Mouse (Mus musculus) forebrain, embryonic 15.5 days (tissue): ENCODE measurements around the gene Nes. TPM values are rescaled to one million over a fixed set of nuclear protein-coding genes. Genes with fewer than 3 reads are reported as not detected.

Experiments
- ATAC-seq: fragments of 200-750 bp; cut with Nextera tagmentation; replicated peaks from 2 replicates; pipeline ENCODE4 v1.8.0; 2017; ENCODE audit warnings: mild to moderate bottlenecking, moderate TSS enrichment, moderate library complexity
- H3K27ac ChIP-seq: fragments of 300-500 bp; sonication (generic); replicated peaks from 2 replicates; pipeline ENCODE4 v1.5.1; 2015; ENCODE audit warnings: mild to moderate bottlenecking, inconsistent platforms
- H3K27me3 ChIP-seq: fragments of 300-500 bp; sonication (generic); 2 replicates; pipeline ENCODE4 v1.6.1; 2015; ENCODE audit warnings: inconsistent platforms
- H3K36me3 ChIP-seq: fragments of 300-500 bp; sonication (generic); 2 replicates; pipeline ENCODE4 v1.6.1; 2015; ENCODE audit warnings: mild to moderate bottlenecking, inconsistent platforms
- H3K4me1 ChIP-seq: fragments of 300-500 bp; sonication (generic); 2 replicates; pipeline ENCODE4 v1.6.1; 2015; ENCODE audit warnings: inconsistent platforms
- H3K4me2 ChIP-seq: fragments of 300-500 bp; sonication (generic); replicated peaks from 2 replicates; pipeline ENCODE4 v1.6.1; 2015; ENCODE audit warnings: mild to moderate bottlenecking, inconsistent platforms
- H3K4me3 ChIP-seq: fragments of 300-500 bp; sonication (generic); 2 replicates; pipeline ENCODE4 v1.5.1; 2015; ENCODE audit warnings: mild to moderate bottlenecking, inconsistent platforms
- H3K9ac ChIP-seq: fragments of 300-500 bp; sonication (generic); replicated peaks from 2 replicates; pipeline ENCODE4 v1.6.1; 2015; ENCODE audit warnings: mild to moderate bottlenecking, inconsistent platforms
- H3K9me3 ChIP-seq: fragments of 300-500 bp; sonication (generic); 2 replicates; pipeline ENCODE4 v1.6.1; 2016; ENCODE audit warnings: inconsistent platforms
- WGBS: fragments of 180-500 bp; shearing (Covaris S2); methylation state at CpG from one replicate; pipeline ENCODE4 v1.1.7; 2015; ENCODE audit warnings: mixed read lengths; 5-methylcytosine and 5-hydroxymethylcytosine counted together
- polyA plus RNA-seq: library from polyadenylated mRNA; unstranded; fragments of >200 nt; fragmentation: Nextera tagmentation; extraction: Ambion mirVana; gene quantifications from 2 replicates; pipeline ENCODE4 v1.2.1, GENCODE M21; 2015

The Nes gene
- polyA plus RNA-seq: 50.0 and 56.7 TPM in 2 replicates

DNA sequence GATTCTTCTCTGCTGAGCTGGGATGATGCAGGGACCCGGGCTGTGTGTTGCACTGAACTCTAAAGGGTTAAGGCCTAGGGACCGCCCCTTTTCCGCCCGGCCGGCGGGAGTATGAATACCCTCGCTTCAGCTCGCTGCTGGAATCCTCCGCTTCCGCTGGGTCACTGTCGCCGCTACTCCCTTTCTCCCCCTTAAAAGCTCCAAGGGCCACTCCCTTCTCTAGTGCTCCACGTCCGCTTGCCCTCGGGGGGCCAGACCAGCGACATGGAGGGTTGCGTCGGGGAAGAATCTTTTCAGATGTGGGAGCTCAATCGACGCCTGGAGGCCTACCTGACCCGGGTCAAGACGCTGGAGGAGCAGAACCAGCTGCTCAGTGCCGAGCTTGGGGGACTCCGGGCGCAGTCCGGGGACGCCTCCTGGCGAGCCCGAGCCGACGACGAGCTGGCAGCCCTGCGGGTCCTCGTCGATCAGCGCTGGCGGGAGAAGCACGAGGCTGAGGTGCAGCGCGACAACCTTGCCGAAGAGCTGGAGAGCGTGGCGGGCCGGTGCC is at the start of gene Nes:
Nes (plus strand) TSS at position 140 of the 550 bp plus-strand sequence.
- peak within 1 kb of the TSS; percentile 72 for H3K27ac ChIP-seq
- peak; percentile 72 for ATAC-seq
- H3K4me3 ChIP-seq: peak within 1 kb of the TSS; percentile 68
- H3K4me2 ChIP-seq: peak within 1 kb of the TSS; percentile 96
- under 1% methylated on average over 44 of the region's 44 CpGs for WGBS
- no peaks in the 10 kb centered on the region for H3K36me3 ChIP-seq
- peaks cover 47% of the 10 kb centered on the region for H3K4me1 ChIP-seq
- H3K27me3 ChIP-seq: no peaks in the 10 kb centered on the region
- no peaks in the 10 kb centered on the region for H3K9me3 ChIP-seq
- H3K9ac ChIP-seq: peak within 1 kb of the TSS; percentile 74

DNA sequence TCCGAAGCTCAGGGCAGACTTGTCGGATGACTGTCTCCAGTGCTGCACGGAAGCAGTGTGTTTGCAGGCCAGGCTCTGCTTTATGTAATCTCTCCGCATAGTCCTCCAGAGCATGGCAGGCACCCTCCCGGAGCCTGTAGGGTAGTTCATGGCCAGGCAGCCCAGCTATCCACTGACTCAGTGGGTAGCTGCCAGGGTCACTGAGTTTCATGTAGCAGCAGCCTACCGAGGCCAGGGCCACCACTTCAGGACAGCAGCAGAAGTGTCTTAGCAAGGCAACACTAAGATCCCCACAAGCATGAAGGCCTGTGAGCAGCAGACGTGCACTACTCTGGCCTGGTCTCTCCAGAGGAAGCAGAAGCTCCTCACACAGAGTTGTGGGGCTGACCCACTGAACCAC is 45.9 kb upstream of the Nes start:
- Histone ChIP-seq H3K9me3 (no peaks in the 10 kb centered on the region), H3K36me3 (peaks cover 55% of the 10 kb centered on the region), H3K4me1 (peaks cover 20% of the 10 kb centered on the region), H3K9ac (no peak overlapping the region), H3K27ac (no peak overlapping the region), H3K4me3 (no peak overlapping the region), H3K4me2 (no peak overlapping the region), H3K27me3 (no peaks in the 10 kb centered on the region)
- ATAC-seq: no peak
- WGBS: 90% methylated on average over 7 of the region's 7 CpGs

DNA sequence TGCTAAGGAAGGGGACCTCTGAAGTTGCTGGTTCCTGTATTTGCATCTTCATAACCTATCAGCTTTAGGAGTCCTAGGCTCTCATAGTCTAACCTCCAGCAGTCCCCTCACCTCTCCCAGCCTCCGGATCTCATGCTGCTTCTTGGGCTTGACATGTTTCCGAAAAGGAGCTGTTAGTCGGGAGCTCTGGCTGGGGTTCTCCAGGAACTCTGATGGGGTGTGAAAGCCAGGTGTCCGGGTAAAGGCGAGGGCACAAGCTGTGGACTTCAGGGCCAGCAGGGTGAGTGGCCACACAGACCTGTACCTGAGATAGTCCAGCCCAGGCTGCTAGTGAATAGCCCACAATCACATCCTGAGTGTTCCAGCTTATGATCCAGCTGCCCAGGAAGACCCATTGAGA is 43.4 kb upstream of the Nes start:
- Histone ChIP-seq H3K4me1 (peaks cover 29% of the 10 kb centered on the region), H3K4me3 (no peak overlapping the region), H3K4me2 (no peak overlapping the region), H3K27ac (no peak overlapping the region), H3K9me3 (no peaks in the 10 kb centered on the region), H3K27me3 (no peaks in the 10 kb centered on the region), H3K9ac (no peak overlapping the region), H3K36me3 (peaks cover 54% of the 10 kb centered on the region)
- no peak for ATAC-seq
- WGBS: 87% methylated on average over 5 of the region's 5 CpGs

DNA sequence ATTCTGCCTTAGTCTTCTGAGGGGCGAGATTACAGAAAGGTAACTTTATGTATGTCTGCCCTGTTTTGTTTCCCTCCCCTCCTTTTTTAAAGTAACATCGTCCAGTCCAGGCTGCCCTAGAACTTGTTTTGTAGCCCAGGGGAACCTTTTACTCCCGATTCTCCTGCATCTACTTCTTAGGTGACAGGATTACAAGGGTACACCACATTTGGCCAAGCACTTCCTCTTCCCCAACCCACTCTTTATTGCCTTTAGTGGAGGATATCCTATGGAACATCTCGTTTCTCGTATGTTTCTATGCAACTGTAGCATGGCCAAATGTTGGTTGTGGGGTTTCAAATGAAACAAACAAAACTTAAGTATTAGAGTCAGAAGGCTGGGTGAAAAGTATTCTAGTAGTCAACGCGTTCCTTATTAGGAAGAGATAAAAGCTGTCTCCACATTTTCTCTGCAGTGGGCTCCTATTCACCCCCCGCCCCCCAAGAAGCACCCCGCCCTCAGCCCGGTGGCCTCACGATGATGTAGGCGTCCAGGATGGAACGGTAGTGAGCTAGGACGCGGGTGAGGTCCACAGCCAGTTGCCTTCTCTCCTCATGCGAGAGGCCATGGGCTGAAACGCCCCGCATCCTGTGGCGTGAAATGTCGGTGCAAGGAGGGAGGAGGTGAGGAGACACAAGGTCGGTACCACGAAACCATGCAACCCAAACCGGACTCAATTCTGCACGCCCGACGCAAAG is 41.4 kb upstream of the Nes start:
- peak overlapping the region; percentile 70 for H3K4me3 ChIP-seq
- peak; percentile 70 for ATAC-seq
- peak overlapping the region; percentile 75 for H3K9ac ChIP-seq
- H3K36me3 ChIP-seq: peaks cover 49% of the 10 kb centered on the region
- H3K9me3 ChIP-seq: no peaks in the 10 kb centered on the region
- peak overlapping the region; percentile 79 for H3K27ac ChIP-seq
- H3K27me3 ChIP-seq: no peaks in the 10 kb centered on the region
- H3K4me2 ChIP-seq: peak overlapping the region; percentile 80
- WGBS: 8% methylated on average over 26 of the region's 26 CpGs
- H3K4me1 ChIP-seq: peaks cover 43% of the 10 kb centered on the region

DNA sequence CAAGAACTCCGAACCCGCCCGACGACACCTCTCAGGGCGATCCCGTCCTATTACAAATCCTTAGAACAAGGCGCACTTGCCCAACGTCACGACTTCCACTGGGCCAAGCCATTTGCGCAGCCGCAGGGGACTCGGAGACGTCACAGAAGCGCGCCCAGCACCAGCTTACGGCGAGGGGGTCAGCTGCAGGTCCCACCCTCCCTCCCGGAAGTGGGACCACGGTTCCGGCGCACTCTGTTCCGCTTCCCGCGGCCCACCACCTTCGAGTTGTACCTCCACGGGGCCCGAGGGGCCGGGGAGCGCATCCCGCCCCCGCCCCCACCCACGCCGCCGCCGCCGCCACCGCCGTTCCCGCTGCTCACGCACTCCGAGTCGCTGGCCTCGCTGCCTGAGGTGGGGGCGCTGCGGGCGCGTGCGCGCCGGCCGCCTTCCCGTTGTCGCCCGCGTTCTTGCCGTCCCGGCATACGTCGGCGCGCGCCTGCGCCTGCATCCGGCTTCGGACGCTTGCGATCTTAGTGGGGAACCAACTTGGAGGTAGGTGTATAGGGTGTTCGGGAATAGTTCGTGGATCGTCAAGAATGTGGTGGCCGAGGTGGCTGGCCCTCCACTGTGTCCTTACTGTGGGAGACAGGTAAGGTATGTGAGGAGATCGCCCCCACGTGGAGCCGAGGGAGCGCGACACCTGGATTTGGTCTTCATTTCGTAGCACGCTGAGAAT is 40.6 kb upstream of the Nes start, which contains the start of the genes Isg20l2 and Rrnad1:
Isg20l2 (plus strand) TSS at position 237 of the 718 bp plus-strand sequence.
Rrnad1 (minus strand) TSS at position 640 of the 718 bp plus-strand sequence.
- WGBS: 0% methylated on average over 75 of the region's 78 CpGs
- H3K4me3 ChIP-seq: peak within 1 kb of the TSS; percentile 70
- H3K4me2 ChIP-seq: peak within 1 kb of the TSS; percentile 80
- peaks cover 46% of the 10 kb centered on the region for H3K4me1 ChIP-seq
- peaks cover 45% of the 10 kb centered on the region for H3K36me3 ChIP-seq
- H3K27me3 ChIP-seq: no peaks in the 10 kb centered on the region
- peak within 1 kb of the TSS; percentile 75 for H3K9ac ChIP-seq
- ATAC-seq: peak; percentile 98
- H3K9me3 ChIP-seq: no peaks in the 10 kb centered on the region
- peak within 1 kb of the TSS; percentile 83 for H3K27ac ChIP-seq

DNA sequence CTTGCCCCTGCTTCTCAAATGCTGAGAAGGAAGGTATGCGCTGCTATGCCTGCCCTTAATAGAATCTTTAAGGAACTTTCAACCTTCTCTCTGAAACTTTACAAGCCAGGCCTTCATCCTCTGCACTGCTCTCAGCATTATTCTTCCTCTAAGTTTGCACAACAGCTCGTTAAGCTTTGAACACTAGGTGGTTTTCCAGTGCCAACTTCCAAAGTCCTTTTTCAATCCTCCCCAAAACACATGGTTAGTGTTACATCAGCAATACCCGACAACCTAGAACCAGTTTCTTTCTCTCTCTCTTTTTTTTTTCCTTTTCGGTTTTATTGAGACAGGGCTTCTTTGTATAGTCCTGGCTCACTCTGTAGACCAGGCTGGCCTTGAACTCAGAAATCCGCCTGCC is 36.9 kb upstream of the Nes start:
- Histone ChIP-seq H3K9me3 (no peaks in the 10 kb centered on the region), H3K36me3 (peaks cover 45% of the 10 kb centered on the region), H3K4me2 (no peak overlapping the region), H3K9ac (no peak overlapping the region), H3K27me3 (no peaks in the 10 kb centered on the region), H3K4me1 (peaks cover 51% of the 10 kb centered on the region), H3K27ac (no peak overlapping the region), H3K4me3 (no peak overlapping the region)
- 61% methylated on average over 5 of the region's 5 CpGs for WGBS
- ATAC-seq: no peak

DNA sequence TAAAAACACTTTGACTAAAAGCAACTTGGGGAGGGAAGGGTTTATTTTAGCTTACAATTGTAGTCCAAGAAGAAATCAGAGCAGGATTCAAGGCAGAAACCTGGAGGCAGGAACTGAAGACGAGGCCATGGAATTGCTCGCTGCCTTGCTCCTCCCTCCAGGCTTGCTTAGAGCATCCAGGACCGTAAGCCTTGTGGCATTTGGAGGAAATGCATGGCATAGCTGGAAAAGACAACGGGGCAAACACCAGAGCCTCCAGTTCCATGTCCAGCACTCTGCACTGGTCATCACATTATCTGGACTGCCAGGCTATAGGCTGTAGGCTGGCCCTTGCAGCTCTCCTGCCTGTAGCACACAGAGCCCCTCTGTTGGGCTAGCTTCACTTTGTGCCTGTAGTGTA is 36.4 kb upstream of the Nes start:
- Histone ChIP-seq H3K4me2 (no peak overlapping the region), H3K27me3 (no peaks in the 10 kb centered on the region), H3K4me1 (peaks cover 46% of the 10 kb centered on the region), H3K4me3 (no peak overlapping the region), H3K9ac (no peak overlapping the region), H3K36me3 (peaks cover 50% of the 10 kb centered on the region), H3K27ac (no peak overlapping the region), H3K9me3 (no peaks in the 10 kb centered on the region)
- 69% methylated on average over 4 of the region's 4 CpGs for WGBS
- ATAC-seq: no peak

DNA sequence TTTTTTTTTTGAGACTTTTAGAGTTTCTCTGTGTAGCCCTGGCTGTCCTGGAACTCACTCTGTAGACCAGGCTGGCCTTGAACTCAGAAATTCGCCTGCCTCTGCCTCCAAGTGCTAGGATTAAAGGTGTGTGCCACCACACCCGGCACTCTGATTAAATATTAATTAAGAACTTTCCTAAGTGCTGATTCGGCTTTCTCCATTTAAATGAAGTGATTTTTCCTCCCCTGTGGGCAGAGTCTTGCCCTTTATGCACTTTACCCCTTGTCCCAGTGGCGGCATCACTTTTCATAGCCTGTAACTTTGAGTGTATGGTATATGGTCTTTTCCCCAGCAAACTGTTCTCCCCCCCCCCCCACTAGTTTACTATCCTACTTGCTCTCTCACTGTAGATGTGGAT is 35.7 kb upstream of the Nes start:
- Histone ChIP-seq H3K36me3 (peaks cover 57% of the 10 kb centered on the region), H3K4me1 (peaks cover 44% of the 10 kb centered on the region), H3K9me3 (no peaks in the 10 kb centered on the region), H3K27me3 (no peaks in the 10 kb centered on the region), H3K27ac (no peak overlapping the region), H3K9ac (no peak overlapping the region), H3K4me3 (no peak overlapping the region), H3K4me2 (no peak overlapping the region)
- ATAC-seq: no peak
- WGBS: 86% methylated on average over 4 of the region's 4 CpGs

DNA sequence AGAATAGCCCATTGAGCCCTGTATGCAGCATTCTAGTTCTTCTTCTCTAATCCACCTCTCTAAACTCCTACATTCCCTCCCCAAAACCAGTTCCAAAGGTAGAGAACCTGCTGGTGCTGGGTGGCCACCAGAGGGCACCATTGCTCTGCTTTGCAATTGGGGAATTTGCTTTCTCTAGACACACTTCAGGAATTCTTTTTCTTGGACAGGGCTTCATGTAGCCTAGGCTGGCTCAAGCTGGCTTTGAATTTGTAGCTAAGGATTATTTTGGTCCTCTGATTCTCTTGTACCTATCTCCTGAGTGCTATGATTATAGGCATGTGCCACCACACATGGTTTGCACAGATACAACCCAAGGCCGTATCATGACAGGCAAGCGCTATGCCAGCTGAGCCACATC is 35.1 kb upstream of the Nes start:
- Histone ChIP-seq H3K36me3 (peaks cover 63% of the 10 kb centered on the region), H3K9me3 (no peaks in the 10 kb centered on the region), H3K4me1 (peaks cover 43% of the 10 kb centered on the region), H3K9ac (no peak overlapping the region), H3K27ac (no peak overlapping the region; the same call in 1 of the 2 replicates), H3K4me3 (no peak overlapping the region), H3K27me3 (no peaks in the 10 kb centered on the region), H3K4me2 (no peak overlapping the region)
- peak; percentile 75 for ATAC-seq
- 97% methylated on average over 2 of the region's 2 CpGs for WGBS

DNA sequence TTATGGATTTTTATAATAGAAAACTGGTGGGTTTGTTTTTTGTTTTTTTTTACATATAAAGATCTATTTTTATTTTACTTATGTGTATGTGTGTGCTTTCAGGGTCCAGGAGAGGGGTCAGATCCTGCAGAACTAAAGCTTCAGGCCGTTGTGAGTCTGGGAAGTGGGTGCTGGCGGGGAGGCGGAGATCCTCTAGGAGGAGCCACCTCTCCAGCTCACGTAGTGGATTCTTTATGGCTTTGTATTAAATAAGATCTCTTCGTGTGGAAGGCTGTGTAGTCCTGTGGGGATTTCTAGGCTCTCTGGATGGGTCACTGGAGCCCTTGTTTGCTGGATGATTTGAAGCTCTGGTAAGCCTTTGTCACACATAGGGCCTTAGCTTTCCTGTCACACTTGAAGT is 30.3 kb upstream of the Nes start:
- Histone ChIP-seq H3K27ac (no peak overlapping the region), H3K4me2 (no peak overlapping the region), H3K9me3 (no peaks in the 10 kb centered on the region), H3K9ac (no peak overlapping the region), H3K36me3 (peaks cover 57% of the 10 kb centered on the region), H3K4me3 (no peak overlapping the region), H3K27me3 (no peaks in the 10 kb centered on the region), H3K4me1 (peaks cover 17% of the 10 kb centered on the region)
- no peak for ATAC-seq
- 57% methylated on average over 5 of the region's 5 CpGs for WGBS

DNA sequence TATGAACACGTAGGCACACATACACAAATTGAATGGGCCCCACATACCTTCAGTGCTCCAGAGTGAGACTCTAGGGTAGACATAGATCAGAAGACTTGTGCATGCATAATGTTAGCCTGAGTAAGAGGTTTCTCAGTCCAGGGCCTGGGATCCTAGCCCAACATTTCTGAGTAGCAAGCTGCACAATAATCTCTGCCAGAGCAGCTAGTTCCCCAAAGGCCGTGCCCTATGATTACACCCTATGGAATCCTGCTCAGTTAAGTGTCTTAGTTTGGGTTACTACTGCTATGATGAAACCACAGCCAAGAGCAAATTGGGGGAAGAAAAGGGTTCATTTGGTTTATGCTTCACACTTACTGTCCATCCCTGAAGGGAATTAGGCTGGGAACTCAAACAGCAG is 28.4 kb upstream of the Nes start:
- no peak for ATAC-seq
- Histone ChIP-seq H3K4me1 (peaks cover 24% of the 10 kb centered on the region), H3K4me3 (no peak overlapping the region), H3K36me3 (peaks cover 50% of the 10 kb centered on the region), H3K27me3 (no peaks in the 10 kb centered on the region), H3K4me2 (no peak overlapping the region), H3K27ac (no peak overlapping the region), H3K9me3 (no peaks in the 10 kb centered on the region), H3K9ac (no peak overlapping the region)
- 90% methylated on average over 2 of the region's 2 CpGs for WGBS

DNA sequence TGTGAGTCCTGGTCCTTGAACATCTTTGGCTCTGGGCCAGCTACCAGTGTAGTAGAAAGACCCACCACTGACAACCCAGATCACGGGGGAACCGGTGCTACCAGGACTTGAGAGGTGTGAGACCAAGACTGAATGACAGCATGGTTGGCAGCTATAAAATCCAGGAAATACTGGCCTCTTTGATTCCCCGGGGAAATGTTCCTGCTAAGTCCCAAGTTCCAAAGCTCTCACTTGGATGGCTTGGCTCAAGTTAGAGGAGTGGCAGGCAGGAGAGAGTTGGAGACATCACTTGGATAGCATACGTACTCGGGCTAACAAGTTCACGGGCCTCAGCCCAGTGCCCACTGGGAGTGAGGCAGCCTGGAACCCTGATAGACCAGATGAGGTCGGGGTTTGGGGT is 27.3 kb upstream of the Nes start:
- Histone ChIP-seq H3K4me2 (no peak overlapping the region), H3K9me3 (no peaks in the 10 kb centered on the region), H3K9ac (no peak overlapping the region), H3K4me1 (peaks cover 35% of the 10 kb centered on the region), H3K27ac (no peak overlapping the region), H3K4me3 (no peak overlapping the region), H3K27me3 (no peaks in the 10 kb centered on the region), H3K36me3 (peaks cover 41% of the 10 kb centered on the region)
- WGBS: 82% methylated on average over 7 of the region's 7 CpGs
- no peak for ATAC-seq
